Mouse (Mus musculus) G1E (cell line): ENCODE data around the gene Prm2.

Experiments used
- CTCF ChIP-seq: IDR thresholded peaks from 2 replicates; pipeline ENCODE4 v1.5.1; 2012; ENCODE audit warnings: low read depth, low read length, inconsistent platforms, mixed read lengths
- TAL1 ChIP-seq: conservative IDR thresholded peaks from 2 replicates; pipeline ENCODE4 v1.6.1; 2012; ENCODE audit warnings: low read depth, low read length, inconsistent platforms, mixed read lengths

DNA sequence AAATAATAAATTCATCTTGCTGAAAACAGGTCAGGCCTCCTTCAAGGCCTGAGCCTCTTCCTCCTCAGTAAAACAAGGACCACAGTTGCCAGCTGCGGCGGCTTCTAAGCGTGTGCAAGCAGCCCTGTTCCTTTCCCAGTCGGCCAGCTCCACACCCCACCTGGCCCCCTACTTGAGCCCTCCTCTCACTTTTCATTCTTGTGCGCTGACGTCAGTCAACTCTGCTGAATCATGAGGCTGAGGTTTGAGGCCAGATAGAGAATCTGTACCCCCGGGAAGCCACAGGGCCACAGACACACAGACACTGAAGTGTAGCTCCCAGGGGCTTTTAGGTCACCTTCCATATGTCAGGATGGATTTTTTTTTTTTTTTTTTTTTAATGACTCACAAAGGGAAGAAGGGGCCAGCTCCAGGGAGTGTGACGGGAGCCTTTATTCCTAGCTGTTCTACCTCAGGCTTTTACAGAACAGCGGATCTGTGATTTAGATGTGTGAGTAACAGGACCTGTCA is 14.0 kb downstream of the Prm2 start:
- TF ChIP-seq CTCF (no peak), TAL1 (no peak)
